Mouse (Mus musculus): ENCODE results near the gene Rgs7. TPM values are rescaled to one million over a fixed set of nuclear protein-coding genes. Genes with fewer than 3 reads are reported as not detected.
A peak's percentile ranks its signal among the peaks of the same experiment; 100 is the strongest.

Gene Rgs7
- total RNA-seq, 2 experiments from 2014 or later: 74.6 to 76.5 TPM

GRCm38 (mm10) chr1:175174918-175175675 lies 317.2 kb downstream of the Rgs7 start:
- no peak for DNase-seq

DNA sequence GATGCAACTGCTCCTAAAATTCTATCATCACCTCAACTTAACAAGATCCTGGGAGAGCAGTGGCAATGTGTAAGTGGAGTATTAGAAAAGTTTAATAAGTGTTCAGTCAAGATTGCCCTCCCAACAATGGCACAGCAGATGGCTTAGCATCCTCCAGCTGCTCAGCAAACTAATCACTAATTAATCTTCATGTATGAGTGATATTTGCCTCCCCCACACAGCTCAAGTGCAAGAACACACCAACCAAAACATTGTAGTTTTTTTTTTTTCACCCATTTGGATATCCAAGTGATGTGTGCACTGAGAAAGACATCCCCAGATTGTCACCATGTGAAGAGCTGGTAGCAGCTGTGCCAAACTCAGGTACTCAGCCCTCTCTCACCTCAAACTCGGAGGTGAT lies 336.8 kb downstream of the Rgs7 start:
- peak; percentile 17 to 19 for DNase-seq

DNA sequence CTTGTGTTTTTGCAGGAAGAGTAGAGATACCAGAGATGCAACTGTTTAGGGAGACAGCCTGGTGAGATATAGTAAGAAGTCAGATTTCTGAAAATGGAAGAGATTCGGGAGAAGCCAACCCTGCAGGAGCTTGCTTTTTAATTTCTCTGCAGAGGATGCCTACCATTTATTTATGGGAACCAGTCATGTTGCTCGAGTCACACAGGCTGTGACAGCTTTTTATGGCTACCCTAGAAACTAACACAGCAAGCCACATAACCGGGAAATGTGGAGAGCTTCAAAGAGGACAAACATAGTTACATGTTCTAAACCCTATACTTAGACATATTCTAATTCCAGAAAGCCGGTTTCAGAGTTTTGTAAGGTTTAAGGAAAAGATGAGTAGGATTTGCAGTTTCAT lies 349.2 kb downstream of the Rgs7 start:
- no peak for DNase-seq

DNA sequence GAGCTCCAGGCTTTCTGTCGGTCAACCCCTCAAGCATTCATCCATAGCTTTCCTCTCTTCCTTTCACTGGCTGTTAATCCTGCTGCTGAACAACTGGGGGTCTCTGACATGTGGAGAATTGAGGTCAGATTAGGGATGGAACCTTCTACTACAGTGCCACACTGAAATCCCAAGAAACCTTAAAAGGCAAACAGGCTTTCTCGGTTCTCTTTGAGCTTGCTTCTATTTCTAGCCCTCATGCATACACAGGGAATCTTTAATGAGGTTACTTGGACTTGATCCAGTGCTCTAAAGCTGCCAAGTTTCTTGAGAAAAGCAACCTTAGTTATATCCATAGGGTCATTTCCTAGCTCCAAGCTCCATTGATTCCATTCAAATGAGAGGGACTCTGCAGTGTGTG lies 363.8 kb downstream of the Rgs7 start:
- no peak for DNase-seq

- DNase-seq: no peak
Observed at GRCm38 (mm10) chr1:175124416-175124815, 367.9 kb downstream of the Rgs7 start.

DNA sequence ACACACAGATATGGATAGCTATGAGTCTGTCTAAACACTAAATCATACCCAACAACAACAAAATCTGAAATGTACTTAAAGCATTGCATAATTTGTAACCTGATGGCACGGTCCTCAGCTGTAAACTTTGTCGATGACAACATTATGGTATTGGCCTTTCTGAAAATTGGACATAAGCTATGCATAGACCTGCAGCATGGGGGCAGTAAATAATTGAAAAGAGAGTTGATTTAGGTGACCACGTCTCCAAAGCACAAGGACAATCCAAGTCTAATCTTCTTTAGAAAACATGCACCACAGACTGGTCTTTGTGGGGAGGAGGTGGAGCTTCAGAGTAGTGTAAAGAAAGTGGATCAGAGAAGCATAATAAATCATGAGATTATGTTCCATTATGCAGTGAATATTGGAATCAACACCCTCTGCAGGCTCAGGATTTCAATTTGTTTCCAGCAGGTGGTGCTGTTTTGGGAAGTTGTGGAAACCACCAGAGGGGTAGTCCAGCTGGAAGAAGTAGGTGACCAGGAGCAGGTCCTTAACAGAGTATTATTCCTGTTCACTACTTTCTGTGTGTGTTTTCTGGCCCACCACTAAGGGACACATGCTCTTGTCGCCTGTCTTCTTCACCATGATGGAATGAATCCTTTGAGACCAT lies 373.3 kb downstream of the Rgs7 start:
- no peak for DNase-seq

DNA sequence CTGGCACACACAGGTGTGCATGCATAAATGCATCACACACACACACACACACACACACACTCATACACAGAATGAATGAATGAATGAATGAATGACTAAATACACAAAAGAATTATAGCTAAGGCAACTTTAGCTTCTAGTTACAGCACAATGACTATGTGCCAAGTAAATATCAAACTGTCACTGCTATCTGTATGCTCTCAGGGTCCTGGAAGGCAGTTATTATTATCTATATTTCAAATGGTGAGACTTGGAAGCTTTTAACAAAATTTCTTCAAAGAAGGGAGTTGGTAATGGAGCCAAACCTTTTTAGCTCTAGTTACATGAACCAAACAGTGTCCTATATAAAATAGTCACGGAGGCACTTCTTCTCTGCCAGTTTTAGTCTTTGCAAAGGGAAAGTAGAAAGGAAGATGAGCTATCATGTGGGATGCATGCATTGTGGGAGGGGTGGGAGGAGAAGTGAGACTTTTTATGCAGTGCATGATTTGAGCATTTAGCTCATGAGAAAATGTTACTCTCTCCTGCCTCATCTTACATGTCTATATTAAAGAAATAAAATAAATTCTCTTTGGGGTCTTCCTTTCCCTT lies 383.9 kb downstream of the Rgs7 start:
- DNase-seq: no peak

GRCm38 (mm10) chr1:175106315-175106714 lies 386.0 kb downstream of the Rgs7 start:
- no peak for DNase-seq

GRCm38 (mm10) chr1:175105426-175105825 lies 386.9 kb downstream of the Rgs7 start:
- DNase-seq: no peak

GRCm38 (mm10) chr1:175097014-175097413 lies 395.3 kb downstream of the Rgs7 start:
- DNase-seq: no peak

DNA sequence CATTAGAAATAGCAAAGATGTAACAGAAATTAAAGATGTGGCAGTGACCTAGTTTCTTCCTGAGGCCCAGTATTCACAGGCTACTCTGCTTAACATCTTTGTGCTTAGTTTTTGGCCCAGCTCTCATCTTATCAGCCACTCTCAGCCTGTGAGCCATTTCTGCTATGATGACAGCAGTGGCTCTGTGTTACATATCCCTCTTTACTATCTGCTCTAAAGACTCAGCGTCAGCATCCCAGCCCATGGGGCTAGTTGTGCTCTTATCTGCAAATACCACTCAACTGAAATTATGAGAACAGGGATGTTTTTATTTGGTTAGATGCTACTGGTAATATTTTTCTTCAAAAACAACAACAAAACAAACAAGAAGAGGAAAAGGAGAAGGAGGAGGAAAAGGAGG lies 410.2 kb downstream of the Rgs7 start:
- no peak for DNase-seq

DNA sequence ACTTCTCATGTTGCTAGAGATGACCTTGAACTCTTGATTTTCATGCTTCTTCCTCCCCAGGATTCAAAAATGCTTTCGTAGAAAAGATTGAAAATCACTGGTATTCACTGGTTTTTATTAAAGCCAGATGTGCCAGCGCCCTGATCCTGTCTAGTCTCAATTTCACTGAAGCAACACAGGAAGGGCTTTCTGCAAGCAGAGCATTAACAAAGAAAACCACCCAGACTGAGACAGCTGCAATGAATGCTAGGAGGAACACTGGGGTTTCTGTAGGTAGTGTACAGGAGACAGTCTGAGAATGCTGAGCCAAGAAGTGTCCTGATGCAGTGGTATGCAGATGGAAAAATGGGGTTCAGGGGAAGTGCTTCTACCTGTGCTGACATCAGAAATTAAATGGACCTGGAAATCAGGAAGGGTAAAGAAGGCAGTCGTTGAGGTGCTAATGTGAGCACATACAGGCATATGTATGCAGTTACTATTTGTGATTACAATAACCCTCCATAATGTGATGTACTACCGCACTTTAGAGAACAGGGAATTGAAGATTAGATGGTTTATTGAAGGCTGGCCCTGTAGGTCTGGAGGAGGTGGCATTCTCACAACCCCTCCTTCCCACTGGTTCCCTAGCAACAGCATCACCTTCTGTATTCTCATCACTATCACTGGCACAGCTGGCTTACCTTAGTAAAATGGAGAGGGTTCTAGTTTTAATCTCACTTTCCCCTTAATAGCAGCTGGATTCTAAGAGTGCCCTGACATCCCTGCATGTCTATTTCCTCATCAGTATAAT lies 412.3 kb downstream of the Rgs7 start:
- no peak for DNase-seq

DNA sequence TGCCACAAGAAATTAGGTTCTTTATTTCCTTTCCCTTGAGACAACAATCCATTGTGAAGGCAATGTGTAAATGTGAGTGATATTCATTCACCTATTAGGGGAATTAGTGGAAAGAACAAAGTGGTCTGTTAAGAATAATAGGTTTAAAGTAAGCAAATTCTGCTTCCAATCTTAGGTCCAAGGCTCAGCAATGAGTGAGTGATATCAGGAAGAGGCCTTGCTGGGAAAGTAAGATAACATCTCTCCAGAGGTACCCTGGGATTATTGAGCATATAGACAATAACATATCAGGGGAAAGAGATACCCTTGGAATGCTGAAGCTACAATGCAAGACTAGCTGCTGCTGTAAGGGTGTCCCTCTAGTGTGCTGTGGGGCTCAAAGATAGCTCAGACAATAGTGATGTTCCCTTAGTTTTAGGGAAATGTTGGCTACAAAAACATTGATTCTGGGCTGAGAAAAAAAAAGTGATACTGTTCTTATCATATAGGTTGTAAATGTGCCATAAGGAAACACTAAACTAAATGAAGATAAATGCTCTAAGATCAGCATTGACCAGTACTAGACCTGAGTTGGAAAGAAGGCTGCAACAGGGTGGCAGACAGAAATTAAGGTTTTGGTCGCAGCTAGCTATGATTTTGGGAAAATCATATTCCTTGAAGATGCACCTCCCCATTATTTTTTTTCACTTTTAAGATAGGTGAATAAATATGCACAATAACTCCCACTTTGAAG lies 418.6 kb downstream of the Rgs7 start:
- no peak for DNase-seq

DNA sequence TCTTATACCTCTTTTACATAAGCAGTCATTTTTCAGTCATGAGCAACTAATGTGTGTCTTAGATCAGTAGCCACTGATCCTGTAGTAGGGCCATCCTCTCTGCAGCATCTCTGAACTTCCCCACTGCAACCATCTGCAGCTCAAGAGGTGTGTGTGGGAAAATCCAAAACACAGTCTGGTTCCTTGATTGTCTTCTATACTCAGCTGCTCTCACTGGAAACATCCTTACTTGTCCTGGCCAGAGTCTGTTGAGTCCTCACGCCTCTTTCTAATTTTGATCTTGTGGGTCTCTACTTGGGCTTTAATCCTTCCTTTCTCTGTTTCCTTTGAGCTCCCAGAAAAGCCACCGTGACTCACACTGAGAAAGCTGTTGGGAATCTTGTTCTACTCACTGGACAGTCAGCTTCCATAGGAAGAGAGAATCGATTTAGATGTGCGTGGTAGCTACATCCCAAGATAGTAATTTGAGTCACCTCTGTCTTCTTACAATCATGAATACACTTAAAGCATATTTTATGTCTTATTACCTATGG lies 422.5 kb downstream of the Rgs7 start:
- DNase-seq: no peak

- DNase-seq: no peak
Observed at GRCm38 (mm10) chr1:175049121-175049520, 443.2 kb downstream of the Rgs7 start.

- DNase-seq: peak in 1 of 2 experiments; percentile 26
Observed at GRCm38 (mm10) chr1:175041167-175041817, 451.0 kb downstream of the Rgs7 start.

DNA sequence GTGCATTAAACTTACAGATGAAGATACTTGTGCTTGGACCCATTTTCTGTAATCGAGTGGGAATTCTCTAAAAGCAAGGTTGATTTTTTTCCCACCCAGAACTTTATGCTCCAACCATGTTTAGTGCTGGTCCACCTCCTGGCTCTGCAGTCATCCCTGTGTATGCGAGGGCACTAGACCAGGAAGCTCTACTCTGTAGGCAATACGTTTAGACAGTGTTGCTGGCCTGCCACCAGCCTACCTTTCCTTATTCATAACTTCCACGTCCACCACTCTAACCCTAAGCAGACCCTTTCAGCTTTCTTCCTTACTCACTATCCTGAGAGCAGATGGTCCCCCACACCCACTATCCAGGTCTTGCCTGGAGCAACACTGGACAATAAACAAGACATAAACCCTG lies 452.3 kb downstream of the Rgs7 start:
- no peak for DNase-seq

DNA sequence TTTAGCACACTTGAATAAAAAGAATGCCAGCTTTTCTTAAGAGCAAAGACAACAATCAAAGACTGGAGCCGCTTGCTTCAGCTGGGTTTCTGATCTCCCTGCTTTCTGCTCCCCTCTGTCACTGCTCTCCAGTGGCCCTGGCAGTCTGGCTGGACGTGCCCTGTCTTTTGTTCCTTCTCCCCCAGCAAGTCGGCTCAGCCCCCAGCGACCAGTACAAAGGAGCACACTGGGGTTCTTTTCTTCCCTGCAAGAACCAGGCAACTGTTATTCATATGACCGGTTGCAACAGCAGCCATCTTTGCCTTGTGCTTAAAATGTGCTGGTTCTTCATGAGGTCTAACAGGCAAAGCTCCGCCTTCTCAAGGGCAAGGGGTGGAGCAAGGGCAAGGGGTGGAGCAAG lies 452.7 kb downstream of the Rgs7 start:
- no peak for DNase-seq

- DNase-seq: no peak
Observed at GRCm38 (mm10) chr1:175035461-175035860, 456.8 kb downstream of the Rgs7 start.

- no peak for DNase-seq
Observed at GRCm38 (mm10) chr1:175032015-175032414, 460.3 kb downstream of the Rgs7 start.

GRCm38 (mm10) chr1:175028716-175029204 lies 463.5 kb downstream of the Rgs7 start:
- no peak for DNase-seq

All from layer of hippocampus, postnatal 36 days (tissue).